Mouse (Mus musculus) bone marrow macrophage, adult 2 months (primary cell): ENCODE results near the gene Galnt6.

ENCODE experiments used
- CTCF ChIP-seq: IDR thresholded peaks from 2 replicates; pipeline ENCODE4 v1.5.1; 2012; ENCODE audit warnings: low read depth, mild to moderate bottlenecking, low read length, moderate library complexity
- POLR2A ChIP-seq: IDR thresholded peaks from 2 replicates; pipeline ENCODE4 v1.6.1; 2012; ENCODE audit warnings: mild to moderate bottlenecking, low read depth, low read length, borderline replicate concordance

- TF ChIP-seq POLR2A (no peak), CTCF (no peak)
These were observed 47.4 kb downstream of the Galnt6 start for GRCm38 (mm10) chr15:100681770-100682169.
